Mouse (Mus musculus) right cerebral cortex, postnatal 10 days (tissue): Measurements from ENCODE around the gene Olfr646.

ENCODE experiments used
- DNase-seq, 2 experiments: peaks; one replicate each; pipeline ENCODE4 v3.0.0; 2021; ENCODE audit warnings: low spot score in 2 of 2

Gene Olfr646

DNA sequence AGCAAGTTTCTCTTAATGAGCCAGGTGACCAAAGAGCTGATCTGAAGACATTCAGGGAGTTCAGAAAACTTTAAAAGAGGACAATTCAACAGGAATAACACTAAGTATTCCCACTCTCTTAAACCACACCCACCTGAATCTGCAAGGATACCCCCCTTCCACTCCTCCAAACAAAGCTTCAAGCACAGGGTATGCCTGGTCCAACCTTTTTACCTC lies at the start of gene Olfr646:
TSS of gene Olfr646 (plus strand) at position 117 of the 216 bp plus-strand sequence.
- no peak for DNase-seq

DNA sequence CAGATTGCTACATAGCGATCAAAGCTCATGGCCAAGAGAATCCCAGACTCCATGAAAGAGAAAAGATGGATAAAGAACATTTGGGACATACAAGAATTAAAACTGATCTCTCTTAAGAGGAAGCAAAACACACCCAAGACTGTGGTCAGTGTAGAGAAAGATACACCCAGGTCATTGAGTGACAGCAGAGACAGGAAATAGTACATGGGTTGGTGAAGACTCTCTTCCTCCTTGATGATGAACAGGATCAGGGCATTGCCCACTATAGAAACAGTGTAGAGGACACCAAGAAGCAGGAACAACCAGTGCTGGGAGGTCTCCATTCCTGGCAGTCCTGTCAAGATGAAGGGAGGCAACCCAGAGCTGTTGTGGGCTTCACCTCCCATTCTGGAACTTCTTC lies 45.5 kb upstream of the Olfr646 start:
- DNase-seq: no peak

DNA sequence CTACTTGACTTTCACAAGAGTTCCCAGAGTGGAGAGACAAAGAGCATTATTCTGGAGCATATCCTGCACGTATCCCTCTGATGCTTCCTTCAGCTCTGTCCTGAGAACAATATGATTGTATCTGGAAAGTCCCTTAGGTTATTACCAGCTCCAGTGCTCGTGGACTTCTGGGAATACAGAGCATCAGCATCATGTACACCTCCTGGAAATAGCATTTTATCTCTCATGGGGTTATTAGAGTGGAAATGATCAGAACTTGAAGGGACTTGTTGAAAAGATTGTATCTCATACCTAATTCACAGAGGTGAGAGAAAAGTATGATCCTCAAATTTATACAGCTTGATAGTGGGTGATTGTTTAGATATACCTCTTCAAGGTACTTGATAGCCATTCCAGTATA lies 43.3 kb upstream of the Olfr646 start, which contains the start of gene 4930516K23Rik:
TSS of gene 4930516K23Rik (minus strand) at position 101 of the 400 bp plus-strand sequence.
- no peak for DNase-seq

DNA sequence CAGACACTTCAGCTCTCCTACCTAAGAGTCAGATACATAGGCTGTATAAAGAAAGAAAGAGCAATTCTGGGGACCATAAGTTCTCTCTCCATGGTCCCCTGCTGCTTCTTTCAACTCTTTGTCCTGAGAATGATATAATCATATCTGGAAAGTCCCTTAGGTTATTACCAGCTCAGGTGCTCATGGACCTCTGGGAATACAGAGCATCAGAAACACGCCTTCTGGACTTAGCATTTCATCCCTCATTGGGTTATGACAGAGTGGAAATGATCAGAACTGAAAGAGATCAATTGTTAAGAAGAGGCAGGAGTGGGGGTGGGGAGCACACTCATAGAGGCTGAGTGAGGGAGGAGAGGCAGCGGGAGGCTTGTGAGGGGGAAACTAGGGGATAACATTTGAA lies 32.9 kb upstream of the Olfr646 start, which contains the start of gene Olfr644:
TSS of gene Olfr644 (minus strand) at position 101 of the 400 bp plus-strand sequence.
- DNase-seq: no peak

DNA sequence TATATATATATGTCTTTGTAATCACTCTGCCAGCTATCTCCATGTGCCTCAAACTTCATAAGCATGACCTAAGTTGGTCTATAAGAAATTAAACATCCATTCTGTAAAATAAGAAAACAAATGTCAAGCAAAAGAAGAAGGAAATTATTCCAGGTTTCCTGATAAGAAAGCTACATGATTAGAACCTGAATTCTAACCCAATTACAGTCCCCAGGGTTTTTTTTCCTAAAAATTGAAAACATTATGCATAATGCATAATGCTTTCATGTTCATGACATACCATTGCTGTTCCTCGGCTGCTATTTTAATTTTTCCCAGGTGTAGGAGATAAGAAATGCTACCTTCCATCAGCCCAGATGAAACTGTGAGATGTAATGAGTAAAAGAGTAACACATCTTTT lies 19.3 kb upstream of the Olfr646 start, which contains the start of gene Olfr645:
TSS of gene Olfr645 (minus strand) at position 101 of the 400 bp plus-strand sequence.
- DNase-seq: no peak

DNA sequence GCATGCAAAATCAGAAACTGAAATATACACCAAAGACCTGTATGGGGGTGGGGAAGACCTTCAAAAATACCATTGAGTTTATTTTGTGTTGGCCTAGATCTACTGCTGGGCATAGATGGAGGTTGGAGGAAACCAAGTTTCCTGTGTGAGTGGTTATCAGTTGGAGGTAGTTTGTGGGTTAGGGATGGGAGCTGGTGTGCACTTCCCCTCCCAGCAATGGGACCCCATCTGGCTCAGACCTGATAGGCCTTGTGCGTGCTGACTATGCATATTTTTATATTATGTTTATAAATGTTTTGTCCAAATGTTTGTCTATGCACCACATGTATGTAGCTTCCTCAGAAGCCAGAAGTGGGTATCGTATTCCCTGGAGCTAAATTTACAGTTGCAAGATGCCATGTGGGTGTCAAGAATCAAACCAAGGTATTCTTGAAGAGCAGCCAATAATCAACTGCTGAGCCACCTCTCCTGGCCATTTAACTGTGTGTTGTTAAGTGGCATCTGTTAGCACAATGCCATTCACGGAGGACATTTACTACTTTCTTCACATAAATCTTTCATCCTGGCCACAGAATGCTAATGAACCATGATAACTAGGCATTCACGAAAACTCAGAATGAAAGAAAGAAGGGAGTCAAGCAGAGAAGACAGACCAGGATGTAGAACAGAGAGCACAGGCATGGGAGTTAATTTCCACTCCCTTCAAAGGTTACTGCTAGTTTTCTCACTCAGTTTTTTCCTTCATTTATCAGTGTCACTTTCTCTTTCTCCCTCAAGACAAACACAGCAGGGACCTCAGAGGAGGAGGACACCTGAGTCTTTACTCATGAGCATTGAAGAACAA lies 538 bp upstream of the Olfr646 start:
- no peak for DNase-seq

GRCm38 (mm10) chr7:104129726-104130125 lies 25.1 kb downstream of the Olfr646 start, which contains the start of gene Ubqln5:
Gene Ubqln5 (minus strand): TSS chr7:104129826.
- no peak for DNase-seq

DNA sequence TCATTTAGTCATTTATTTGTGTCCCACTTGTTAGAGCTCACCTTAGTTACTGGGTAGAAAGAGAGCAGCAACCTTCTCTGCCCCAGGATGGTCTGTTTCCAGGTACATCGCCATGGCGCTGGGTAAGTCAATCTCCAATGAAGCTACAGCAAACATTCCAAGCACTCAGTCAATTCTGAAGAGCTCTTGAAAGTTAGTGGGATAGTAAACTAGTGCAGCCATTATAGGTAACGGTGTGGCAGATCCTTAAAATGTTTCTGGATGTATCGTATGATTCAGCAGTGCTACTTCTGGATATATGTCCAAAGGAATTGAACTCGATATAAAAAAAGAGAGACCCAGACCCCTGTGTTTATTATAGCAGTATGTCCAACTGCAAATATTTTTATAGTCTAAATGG lies 32.6 kb downstream of the Olfr646 start, which contains the start of gene Olfr643:
TSS of gene Olfr643 (minus strand) at position 101 of the 400 bp plus-strand sequence.
- no peak for DNase-seq

DNA sequence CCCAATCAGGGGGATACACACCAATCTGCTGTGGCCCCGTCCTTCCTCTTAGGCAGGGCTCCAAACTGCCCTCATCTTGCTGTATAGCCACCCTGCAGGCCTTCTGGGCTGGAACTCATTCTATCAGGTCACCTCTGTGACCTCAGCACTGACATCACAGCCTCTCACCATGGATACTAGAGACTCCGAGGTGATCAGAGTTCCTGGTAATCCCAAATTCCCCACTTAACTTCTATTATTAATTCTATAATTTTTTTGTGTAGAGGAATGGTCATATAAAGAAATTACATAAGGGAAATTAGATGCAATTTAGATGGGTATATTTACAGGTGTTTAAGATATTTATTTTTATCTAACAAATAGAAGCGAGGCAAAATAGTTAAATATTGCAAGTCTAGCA lies 38.5 kb downstream of the Olfr646 start, which contains the start of gene Ubqln3:
TSS of gene Ubqln3 (minus strand) at position 101 of the 400 bp plus-strand sequence.
- no peak for DNase-seq

DNA sequence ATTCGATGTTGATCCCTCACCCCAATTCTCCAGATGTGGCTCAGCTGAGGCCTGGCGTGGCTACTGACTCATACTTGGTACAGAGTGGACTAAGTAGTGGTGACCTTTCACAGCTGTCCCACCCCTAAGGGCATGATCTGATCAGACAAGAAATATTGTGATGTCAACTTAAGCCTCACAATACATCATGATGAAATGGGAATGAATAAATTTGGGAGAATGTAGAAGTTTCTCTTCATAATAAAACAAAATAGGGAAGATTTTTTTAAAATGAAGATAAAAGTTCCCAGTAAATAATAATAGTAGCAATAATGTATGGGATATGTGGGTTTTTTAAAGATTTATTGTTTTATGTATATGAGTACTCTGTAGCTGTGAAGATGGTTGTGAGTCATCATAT lies 45.8 kb downstream of the Olfr646 start, which contains the start of gene Ubqlnl:
TSS of gene Ubqlnl (minus strand) at position 101 of the 400 bp plus-strand sequence.
- no peak for DNase-seq
